Mouse (Mus musculus) embryonic stem cell, embryonic (primary cell): Measurements from ENCODE around the gene Lbhd2.

ENCODE experiments used
- CTCF ChIA-PET, 4 experiments: fragments of 300-600 bp in 2 of 4; fragments of 350-600 bp in 2 of 4; sonication (Branson Sonifier 250); formaldehyde crosslinking; loops; one replicate each; lab custom pipeline; 2022; ENCODE audit warnings: inconsistent platforms in 2 of 4; lab: Charles Lee
- POLR2A ChIA-PET, 4 experiments: fragments of 300-600 bp in 2 of 4; fragments of 350-600 bp in 2 of 4; sonication (Branson Sonifier 250); formaldehyde crosslinking; loops; one replicate each; lab custom pipeline; 2022; ENCODE audit warnings: antibody characterized with exemption in 4 of 4, inconsistent platforms in 1 of 4; lab: Charles Lee

The Lbhd2 gene

DNA sequence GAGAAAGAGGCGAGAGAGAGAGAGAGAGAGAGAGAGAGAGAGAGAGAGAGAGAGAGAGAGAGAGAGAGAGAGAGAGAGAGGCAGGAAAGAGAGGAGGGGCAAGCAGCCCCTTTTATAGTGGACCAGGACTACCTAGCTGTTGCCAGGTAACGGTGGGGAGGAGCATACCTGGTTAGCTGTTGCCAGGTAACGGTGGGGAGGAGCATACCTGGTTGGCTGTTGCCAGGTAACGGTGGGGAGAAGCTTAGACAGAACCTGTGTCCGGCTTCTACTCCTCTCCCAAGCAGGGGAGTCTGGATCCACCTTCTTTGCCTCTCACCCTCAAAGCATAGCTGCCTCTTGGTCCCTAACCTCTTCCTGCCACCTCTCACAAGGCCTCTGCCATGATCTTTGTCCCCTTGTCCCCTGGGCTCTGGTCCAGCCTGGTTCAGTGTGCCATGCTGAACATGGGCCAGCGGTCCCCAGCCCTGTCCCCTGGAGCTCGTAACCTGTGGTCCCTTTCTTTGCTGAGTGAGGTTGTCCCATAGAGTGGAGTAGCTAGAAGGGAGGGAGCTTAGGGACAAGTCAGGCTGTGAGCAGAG is 27.6 kb downstream of the Lbhd2 start:
- CTCF ChIA-PET: interaction anchor here in 3 of 4 experiments (0.6 to 1.1 kb wide), 7 partner anchors 8 to 70 kb away, joined by 3 to 6 read pairs (median 5); no protein-coding TSS in a partner anchor
- POLR2A ChIA-PET: interaction anchor here in 2 of 4 experiments (0.6 to 1.7 kb wide), 3 partner anchors 9 to 572 kb away, joined by 4 to 6 read pairs (median 5); no protein-coding TSS in a partner anchor

DNA sequence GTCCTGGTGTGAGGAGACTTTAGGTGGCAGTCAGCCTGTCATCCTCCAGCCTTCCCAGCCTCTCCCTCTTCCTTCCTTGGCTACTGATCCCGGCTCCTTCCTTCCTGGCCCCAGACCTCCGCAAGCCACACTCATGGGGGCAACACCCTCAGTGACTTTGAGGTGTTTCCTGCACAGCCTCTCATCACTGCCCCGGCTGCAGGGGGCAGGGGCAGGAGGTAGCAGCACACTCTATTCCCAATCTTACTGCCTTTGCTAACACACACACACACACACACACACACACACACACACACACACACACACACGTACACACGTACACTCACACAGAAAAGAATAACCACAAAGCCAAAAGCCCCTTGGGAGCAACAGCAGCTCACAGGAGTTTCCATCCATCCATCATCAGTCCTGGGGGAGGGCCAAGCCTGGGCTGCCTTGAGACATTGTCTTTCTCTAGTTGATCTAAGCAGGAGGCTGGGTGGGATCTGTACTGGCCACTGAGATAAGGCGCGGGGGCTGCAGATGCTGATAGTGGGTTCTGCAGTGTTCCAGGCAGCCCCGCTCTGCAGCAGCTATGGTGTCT is 28.2 kb downstream of the Lbhd2 start:
- POLR2A ChIA-PET: interaction anchor here in 2 of 4 experiments (0.5 to 1.7 kb wide), 7 partner anchors 9 to 573 kb away, joined by 3 to 6 read pairs (median 4); no protein-coding TSS in a partner anchor
- CTCF ChIA-PET: interaction anchor here in 3 of 4 experiments (0.6 to 4.4 kb wide), 9 partner anchors 9 to 71 kb away, joined by 3 to 34 read pairs (median 5); no protein-coding TSS in a partner anchor

DNA sequence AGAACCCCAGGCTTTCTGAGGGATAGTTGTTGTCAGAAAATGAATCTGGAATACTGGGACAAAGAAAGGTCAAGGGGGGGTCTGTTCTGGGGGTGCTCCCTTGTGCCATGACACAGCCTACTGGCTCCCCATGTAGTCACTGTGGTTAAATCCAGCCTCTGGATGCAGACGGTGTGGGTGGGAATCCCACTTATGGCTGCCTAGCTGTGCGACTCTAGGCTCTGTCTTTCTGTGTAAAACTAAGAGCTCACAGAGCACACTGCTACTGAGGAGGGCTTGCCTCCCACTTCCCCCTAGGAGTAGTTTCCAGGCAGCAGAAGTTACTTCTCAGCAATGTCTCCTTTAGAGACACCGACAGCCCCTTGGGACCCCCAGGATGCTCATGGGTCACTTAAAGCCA is 29.6 kb downstream of the Lbhd2 start:
- POLR2A ChIA-PET: interaction anchor here in 1 of 4 experiments (1.0 kb wide), 1 partner anchor 15 kb away, joined by 3 read pairs; no protein-coding TSS in a partner anchor
- CTCF ChIA-PET: interaction anchor here in 3 of 4 experiments (0.7 to 4.4 kb wide), 4 partner anchors 10 to 12 kb away, joined by 3 to 34 read pairs (median 4); no protein-coding TSS in a partner anchor

DNA sequence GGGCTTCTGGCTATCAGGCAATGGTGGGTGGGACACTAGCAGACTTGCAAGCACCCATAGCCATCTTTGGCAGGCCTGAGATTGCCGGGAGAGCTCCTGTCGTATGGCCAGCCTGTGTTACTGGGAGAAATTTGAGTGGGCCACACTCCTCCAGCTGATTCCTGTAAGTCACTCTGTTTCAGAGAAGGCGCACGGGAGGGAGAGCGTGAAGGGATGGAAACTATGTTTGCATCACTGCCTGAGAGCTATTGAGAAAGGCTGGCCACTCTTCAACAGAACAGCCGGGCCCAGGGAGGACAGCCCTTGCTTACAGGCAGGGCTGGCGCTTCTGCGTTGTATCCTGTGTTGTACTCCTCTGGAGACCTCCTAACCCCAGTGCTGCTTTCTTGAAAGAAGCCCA is 30.0 kb downstream of the Lbhd2 start:
- ChIA-PET CTCF (interaction anchor here in 3 of 4 experiments (0.7 to 4.4 kb wide), 5 partner anchors 11 to 13 kb away, joined by 3 to 34 read pairs (median 4); no protein-coding TSS in a partner anchor), POLR2A (no interaction called here)

DNA sequence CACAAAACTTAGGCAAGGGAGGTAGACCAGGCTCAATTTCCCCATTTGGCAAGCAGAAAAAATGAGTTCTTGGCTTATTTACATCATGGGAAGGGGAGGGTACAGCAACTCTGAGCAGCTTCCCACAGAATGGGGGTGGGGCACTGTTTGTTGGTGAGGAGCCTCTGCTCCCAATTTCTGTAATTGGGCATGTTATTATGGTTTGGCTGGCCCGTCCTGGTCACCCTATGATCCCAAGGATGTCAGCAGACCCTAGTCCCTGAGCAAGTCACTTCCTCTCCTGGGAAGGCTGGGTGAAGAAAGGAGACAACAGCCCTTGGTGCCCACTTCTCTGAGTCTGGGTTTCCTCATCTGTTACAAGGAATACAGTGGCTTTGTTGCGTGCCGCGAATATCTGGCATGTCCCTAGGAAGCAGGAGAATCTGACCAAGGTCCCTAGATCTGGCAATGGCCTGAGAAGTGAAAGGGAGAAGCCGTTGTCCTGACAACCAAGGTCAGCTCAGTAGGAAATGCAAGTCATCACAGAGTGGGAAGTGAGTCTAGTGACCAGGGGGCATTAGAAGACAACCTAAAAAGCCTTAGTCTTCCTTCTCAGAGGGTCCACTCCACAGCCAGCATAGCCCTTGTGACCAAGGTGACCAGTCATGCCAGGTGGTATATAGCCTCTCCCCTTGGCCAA is 30.8 kb downstream of the Lbhd2 start:
- POLR2A ChIA-PET: interaction anchor here in 1 of 4 experiments (2.1 kb wide), 1 partner anchor 11 kb away, joined by 6 read pairs; no protein-coding TSS in a partner anchor
- CTCF ChIA-PET: interaction anchor here in 3 of 4 experiments (0.6 to 4.4 kb wide), 6 partner anchors 11 to 36 kb away, joined by 3 to 34 read pairs (median 4); no protein-coding TSS in a partner anchor

DNA sequence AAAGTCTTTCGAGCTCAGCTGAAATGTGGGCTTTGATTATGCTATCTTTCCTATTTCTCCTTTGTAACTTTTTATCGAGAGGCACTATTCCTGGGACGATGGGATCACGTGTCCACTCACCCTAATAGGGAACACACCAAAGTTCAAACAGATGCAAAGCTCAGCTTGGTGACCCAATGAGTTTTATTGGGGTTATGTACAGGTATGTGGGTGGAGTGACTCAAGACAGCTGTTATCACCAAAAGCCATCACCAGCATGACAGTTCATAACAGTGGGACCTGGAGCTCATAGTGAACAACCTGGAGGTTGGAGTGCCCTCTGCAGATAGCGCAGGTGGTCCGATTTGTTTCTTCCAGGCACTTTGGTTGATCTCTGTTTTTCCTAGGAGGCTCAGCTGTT is 32.2 kb downstream of the Lbhd2 start:
- POLR2A ChIA-PET: interaction anchor here in 1 of 4 experiments (0.9 to 2.1 kb wide), 5 partner anchors 9 to 99 kb away, joined by 3 to 6 read pairs (median 4); partner anchors contain the start of gene Eif5
- CTCF ChIA-PET: interaction anchor here (0.6 to 4.4 kb wide), 7 partner anchors 10 to 198 kb away, joined by 3 to 34 read pairs (median 6); no protein-coding TSS in a partner anchor

DNA sequence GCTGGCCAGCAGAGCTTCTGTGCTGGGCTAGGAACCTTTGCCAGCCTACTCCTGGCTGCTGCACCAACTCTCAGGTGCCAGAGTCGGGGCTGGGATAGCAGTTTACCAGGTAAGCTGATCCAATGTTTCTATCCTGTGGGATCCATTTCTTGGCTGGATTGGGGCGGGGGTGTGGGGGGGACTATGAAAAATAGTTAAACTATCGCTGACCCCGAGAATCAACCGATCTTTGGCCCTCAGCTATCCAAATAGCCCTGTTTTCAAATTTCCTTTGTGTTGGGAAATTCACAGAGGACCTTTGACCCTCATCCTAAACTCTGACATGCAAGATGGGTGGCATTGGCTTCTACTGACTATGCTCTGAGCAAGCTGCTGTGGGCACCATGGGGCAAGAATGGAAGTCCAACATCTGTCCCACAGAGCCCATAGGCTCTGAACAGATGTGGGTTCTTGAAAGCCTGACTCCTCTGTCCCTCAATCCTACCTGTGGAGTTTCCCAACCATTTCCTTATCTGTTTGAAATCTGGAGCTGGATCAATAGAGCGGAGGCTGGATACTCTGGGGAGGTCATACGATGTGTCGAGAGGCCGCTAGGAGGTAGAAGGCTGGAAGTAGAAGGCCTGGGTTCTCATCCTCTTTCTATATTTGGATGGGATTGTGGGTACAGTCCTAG is 34.2 kb downstream of the Lbhd2 start:
- ChIA-PET CTCF (interaction anchor here (0.6 to 3.2 kb wide), 7 partner anchors 15 to 40 kb away, joined by 4 to 25 read pairs (median 6); no protein-coding TSS in a partner anchor), POLR2A (interaction anchor here in 1 of 4 experiments (0.6 to 0.8 kb wide), 3 partner anchors 11 to 118 kb away, joined by 3 read pairs; no protein-coding TSS in a partner anchor)

DNA sequence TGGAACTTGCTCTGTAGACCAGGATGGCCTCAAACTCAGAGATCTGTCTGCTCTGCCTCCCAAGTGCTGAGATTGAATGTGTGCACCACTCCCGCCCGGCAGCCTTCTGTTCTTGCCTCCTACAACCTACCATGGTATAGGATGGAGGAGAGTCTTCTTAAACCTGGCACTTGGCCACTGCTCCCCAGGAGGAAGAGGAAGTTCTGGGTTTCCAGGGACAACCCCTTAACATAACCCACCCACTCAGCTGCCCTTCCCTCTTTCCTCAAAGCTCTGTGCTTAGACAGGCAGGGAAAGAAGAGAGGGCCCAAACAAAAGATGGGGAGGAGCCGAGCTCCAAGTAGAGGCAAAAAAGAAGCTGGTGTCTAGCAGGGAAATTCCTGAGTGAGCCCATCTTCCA is 34.9 kb downstream of the Lbhd2 start:
- ChIA-PET POLR2A (interaction anchor here (0.5 to 1.7 kb wide), 16 partner anchors 9 to 910 kb away, joined by 3 to 5 read pairs (median 3); partner anchors contain the start of gene Exoc3l4 (in 1 of the 4)), CTCF (interaction anchor here (0.8 to 3.2 kb wide), 16 partner anchors 11 to 255 kb away, joined by 3 to 25 read pairs (median 4); no protein-coding TSS in a partner anchor)

DNA sequence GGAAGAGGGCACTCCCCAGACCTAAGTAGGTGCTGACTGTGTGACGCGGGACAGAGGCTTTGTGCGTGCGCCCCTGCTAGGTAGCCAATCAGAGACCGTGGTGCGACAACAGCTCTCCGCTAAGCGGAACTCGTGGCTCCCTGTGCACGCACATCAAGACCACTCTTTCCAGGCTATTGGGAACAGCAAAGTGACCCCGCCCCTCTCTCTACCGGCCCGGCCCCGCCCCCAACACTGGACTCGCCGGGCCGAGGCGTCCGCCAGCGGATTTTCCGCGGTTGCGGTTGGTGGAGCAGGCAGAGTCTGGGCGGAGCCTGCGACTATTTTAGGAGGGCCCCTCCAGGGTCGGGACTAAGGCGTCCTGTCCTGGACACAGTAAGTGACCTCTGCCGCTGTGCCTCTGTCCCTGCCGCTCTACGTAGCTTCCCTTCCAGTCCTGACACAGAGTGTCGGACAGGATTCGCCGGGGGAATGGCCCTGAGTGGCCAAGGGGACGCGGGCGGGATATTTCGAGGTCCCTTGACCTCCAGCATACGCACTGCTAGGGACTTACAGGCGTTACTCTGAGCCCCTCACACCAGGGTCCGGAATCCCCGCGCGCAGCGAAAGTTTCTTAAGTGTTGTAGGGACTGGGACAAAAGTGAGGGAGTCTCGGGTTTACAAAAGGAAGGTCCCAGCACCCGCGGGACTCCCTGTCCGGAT is 35.9 kb downstream of the Lbhd2 start, which contains the start of gene Tnfaip2:
Gene Tnfaip2 (plus strand): TSS at position 161 of the 702 bp plus-strand sequence.
- ChIA-PET POLR2A (interaction anchor here (0.5 to 1.7 kb wide), 16 partner anchors 8 to 203 kb away, joined by 3 to 6 read pairs (median 3); partner anchors contain the start of gene Exoc3l4 (in 1 of the 4)), CTCF (interaction anchor here (0.8 to 3.2 kb wide), 16 partner anchors 14 to 254 kb away, joined by 3 to 25 read pairs (median 3); no protein-coding TSS in a partner anchor)

DNA sequence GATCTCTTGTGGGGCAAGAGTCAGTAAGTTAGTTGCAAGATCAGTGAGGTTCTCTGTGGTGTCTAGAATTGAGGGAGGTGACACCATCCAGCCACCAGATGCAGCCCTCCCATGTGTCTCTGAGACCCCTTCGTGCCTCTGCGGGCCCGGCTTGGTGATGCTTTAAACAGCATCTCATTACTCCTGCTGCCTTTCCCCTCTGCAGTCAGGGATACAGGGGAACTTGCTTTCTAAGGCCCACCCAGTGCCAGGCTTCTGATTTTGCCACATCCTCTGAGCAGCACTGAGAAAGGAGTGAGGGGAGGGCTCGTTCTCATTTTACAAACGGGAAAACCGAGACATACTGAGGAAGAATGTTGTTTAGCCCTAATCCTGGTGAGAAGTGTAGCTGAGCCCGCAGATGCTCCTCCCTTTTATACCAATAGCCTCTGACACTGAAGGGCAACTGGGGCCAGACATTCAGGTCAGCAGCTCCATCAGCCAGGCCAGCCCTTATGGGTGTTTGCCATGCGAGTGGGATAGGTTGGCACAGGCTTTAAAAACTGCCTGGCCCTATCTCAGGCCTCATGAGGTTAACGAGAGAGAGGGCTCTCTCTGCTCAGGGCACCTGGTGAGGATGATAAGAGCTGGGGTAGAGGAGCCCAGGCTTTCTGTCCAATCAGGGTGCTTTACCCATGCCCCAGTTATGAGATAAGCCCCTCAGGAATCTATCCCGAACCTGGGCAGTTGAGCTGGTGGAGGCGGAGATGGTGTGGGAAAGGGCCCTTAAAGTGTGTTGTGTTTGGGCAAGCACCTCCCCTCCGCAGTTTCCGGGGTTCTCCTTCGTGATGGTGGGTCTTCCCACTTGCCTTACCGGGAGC is 36.6 kb downstream of the Lbhd2 start:
- ChIA-PET CTCF (interaction anchor here in 2 of 4 experiments (0.6 to 3.0 kb wide), 7 partner anchors 15 to 210 kb away, joined by 3 to 25 read pairs (median 3); no protein-coding TSS in a partner anchor), POLR2A (interaction anchor here in 2 of 4 experiments (0.5 to 2.9 kb wide), 9 partner anchors 9 to 637 kb away, joined by 3 to 19 read pairs (median 4); no protein-coding TSS in a partner anchor)

DNA sequence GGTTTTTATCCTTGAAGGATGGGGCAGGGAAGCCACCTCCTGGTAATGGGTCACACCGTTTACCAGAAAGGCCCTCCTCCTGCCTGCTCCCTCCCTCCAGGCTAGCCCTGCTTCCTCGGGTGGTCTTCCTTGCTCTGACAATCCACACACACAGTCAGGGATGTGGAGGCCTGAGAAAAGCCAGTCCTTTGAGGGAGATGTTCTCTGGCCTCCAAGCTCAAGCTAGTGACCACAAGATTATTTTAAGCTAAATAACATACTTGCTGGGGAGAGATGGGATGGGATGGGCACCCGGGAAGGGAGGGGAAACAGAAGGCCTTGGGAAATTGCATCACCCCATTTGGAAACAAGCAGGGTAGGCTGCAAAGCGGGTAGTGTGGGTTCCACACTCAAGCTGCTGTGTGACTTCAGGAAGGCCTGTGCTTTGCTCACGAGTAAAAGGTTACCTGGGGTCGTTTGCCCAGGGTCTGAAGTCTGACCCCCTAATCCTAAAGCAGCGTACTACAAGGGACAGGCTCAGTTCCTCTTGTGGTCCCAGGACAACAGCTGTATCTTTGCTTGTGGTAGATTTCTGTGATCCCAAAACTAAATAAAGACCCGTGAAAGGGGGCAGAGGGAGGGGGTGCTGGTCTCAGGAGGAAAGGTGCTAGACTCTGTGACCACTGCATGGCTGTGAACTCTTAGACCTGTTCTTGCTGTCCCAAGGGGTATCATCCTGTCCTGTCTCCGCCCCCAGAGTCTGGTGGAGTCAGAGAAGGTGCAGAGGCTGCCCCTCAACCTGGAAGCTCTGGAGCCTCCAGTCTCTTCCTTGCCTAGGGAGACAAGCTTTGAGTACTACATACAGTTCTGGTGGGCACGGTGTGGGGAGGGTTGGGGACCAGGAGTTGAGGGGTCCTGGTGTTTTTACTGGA is 37.6 kb downstream of the Lbhd2 start:
- POLR2A ChIA-PET: interaction anchor here in 2 of 4 experiments (0.5 to 2.9 kb wide), 6 partner anchors 10 to 636 kb away, joined by 3 to 19 read pairs (median 4); no protein-coding TSS in a partner anchor
- CTCF ChIA-PET: interaction anchor here (0.5 to 1.7 kb wide), 8 partner anchors 18 to 370 kb away, joined by 3 to 8 read pairs (median 4); partner anchors contain the start of genes Xrcc3 (in 1 of the 4) and Zfyve21 (in 1 of the 4)

DNA sequence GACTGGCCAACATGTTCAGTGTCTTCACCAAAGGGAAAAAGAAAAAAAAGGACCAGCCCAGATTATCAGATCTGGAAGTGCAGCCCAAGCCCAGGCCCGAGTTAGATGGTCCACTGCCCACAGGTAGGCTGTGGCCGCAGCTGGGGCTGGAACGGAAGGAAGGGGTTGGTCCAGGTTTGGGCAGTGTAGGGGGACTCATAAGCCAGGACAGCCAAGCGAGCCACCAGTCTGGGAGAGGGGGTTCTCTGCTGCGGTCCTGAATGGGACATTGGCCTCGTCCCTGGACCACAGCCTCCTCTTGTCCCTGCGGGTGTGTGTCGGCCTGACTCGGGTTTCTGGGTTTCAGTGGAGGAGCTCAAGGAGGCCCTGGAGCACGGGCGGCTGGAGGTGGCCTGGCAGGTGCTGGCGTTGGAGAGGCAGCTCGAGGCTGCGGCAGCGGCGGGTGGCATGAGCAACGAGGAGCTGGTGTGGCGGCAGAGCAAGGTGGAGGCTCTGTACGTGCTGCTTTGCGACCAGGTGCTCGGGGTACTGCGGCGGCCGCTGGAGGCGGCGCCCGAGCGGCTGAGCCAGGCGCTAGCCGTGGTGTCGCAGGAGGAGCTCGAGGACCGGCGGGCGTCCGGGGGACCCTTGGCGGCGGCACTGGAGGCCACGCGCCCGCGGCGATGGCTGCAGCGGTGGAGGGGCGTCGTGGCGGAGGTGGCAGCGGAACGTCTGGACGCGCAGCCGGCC is 38.7 kb downstream of the Lbhd2 start:
- POLR2A ChIA-PET: interaction anchor here in 3 of 4 experiments (0.7 to 2.9 kb wide), 10 partner anchors 11 to 172 kb away, joined by 3 to 19 read pairs (median 4); no protein-coding TSS in a partner anchor
- CTCF ChIA-PET: interaction anchor here (0.6 to 4.5 kb wide), 13 partner anchors 10 to 75 kb away, joined by 3 to 36 read pairs (median 4); no protein-coding TSS in a partner anchor

DNA sequence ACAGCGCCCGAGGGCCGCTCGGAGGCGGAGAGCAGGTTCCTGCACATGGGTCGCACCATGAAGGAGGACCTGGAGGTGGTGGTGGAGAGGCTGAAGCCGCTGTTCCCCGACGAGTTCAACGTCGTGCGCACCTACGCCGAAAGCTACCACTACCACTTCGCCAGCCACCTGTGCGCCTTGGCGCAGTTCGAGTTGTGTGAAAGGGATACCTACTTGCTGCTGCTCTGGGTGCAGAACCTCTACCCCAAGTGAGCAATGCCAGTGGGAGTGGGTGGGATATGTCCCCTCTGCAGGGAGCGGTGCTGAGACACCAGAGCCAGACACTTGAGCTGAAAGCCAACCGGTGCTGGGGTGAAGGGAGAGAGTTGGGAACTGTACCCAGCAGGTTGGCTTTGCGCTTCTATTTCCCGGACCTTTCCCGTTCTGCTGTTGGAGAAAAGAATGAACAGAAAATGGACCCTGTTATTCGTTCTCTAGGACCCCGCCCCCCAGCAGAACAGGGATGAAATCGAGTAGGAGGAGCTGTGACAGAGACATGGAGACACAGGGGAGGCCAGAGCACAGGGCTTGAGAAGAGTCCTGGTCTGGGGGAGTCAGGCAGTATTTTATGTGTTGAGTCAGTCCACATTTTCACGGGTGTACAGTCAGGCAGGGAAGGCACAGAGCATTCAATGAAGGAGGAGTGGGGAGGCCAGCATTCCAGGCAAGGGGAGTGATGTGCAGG is 39.4 kb downstream of the Lbhd2 start:
- CTCF ChIA-PET: interaction anchor here (0.6 to 4.5 kb wide), 13 partner anchors 9 to 75 kb away, joined by 3 to 36 read pairs (median 4); no protein-coding TSS in a partner anchor
- POLR2A ChIA-PET: interaction anchor here in 3 of 4 experiments (0.7 to 2.9 kb wide), 10 partner anchors 10 to 172 kb away, joined by 3 to 19 read pairs (median 4); no protein-coding TSS in a partner anchor
